Mouse (Mus musculus) frontal cortex, postnatal 25 days (tissue): ENCODE data around the gene C3.

Experiments used
- DNase-seq, 2 experiments: peaks; one replicate each; pipeline ENCODE4 v3.0.0; 2022; ENCODE audit warnings: low spot score in 2 of 2

Gene C3

GRCm38 (mm10) chr17:57228014-57228413 is at the start of gene C3:
Gene C3, minus strand, starts transcription at chr17:57228136.
- no peak for DNase-seq

GRCm38 (mm10) chr17:57276634-57277121 is 48.7 kb upstream of the C3 start:
- DNase-seq = peak; percentile 50 to 61

- no peak for DNase-seq
Observed at GRCm38 (mm10) chr17:57275997-57276351, 48.0 kb upstream of the C3 start.

- peak in 1 of 2 experiments; percentile 30 for DNase-seq
Observed at GRCm38 (mm10) chr17:57275111-57275996, 47.4 kb upstream of the C3 start.

- no peak for DNase-seq
Observed at GRCm38 (mm10) chr17:57274686-57275085, 46.8 kb upstream of the C3 start.

GRCm38 (mm10) chr17:57273846-57274245 is 45.9 kb upstream of the C3 start:
- no peak for DNase-seq

- DNase-seq = no peak
Observed at GRCm38 (mm10) chr17:57271301-57271700, 43.4 kb upstream of the C3 start.

- no peak for DNase-seq
Observed at GRCm38 (mm10) chr17:57267556-57268126, 39.7 kb upstream of the C3 start.

- DNase-seq = no peak
Observed at GRCm38 (mm10) chr17:57264972-57265945, 37.3 kb upstream of the C3 start.

- no peak for DNase-seq
Observed at GRCm38 (mm10) chr17:57264164-57264563, 36.2 kb upstream of the C3 start.

- DNase-seq = no peak
Observed at GRCm38 (mm10) chr17:57262901-57263550, 35.1 kb upstream of the C3 start.

GRCm38 (mm10) chr17:57261796-57262195 is 33.9 kb upstream of the C3 start:
- DNase-seq = no peak

GRCm38 (mm10) chr17:57261286-57261685 is 33.4 kb upstream of the C3 start:
- no peak for DNase-seq

GRCm38 (mm10) chr17:57260351-57260750 is 32.4 kb upstream of the C3 start:
- DNase-seq = no peak

GRCm38 (mm10) chr17:57259742-57260141 is 31.8 kb upstream of the C3 start:
- no peak for DNase-seq

GRCm38 (mm10) chr17:57258191-57258590 is 30.3 kb upstream of the C3 start:
- no peak for DNase-seq

- no peak for DNase-seq
Observed at GRCm38 (mm10) chr17:57256921-57257485, 29.1 kb upstream of the C3 start.

GRCm38 (mm10) chr17:57255354-57255753 is 27.4 kb upstream of the C3 start:
- DNase-seq = no peak

GRCm38 (mm10) chr17:57253306-57253705 is 25.4 kb upstream of the C3 start:
- no peak for DNase-seq

GRCm38 (mm10) chr17:57251431-57251830 is 23.5 kb upstream of the C3 start:
- DNase-seq = no peak
